Mouse (Mus musculus) spleen, postnatal 4 days (tissue): ENCODE data around the gene Tuba1c.

Experiments used
- DNase-seq, 2 experiments: peaks; one replicate each; pipeline ENCODE4 v3.0.0; 2022; ENCODE audit warnings: low spot score in 2 of 2

Tuba1c gene

GRCm38 (mm10) chr15:99029619-99030584 lies at the start of gene Tuba1c:
Gene Tuba1c (plus strand): TSS chr15:99029891.
- peak; percentile 98 for DNase-seq

DNA sequence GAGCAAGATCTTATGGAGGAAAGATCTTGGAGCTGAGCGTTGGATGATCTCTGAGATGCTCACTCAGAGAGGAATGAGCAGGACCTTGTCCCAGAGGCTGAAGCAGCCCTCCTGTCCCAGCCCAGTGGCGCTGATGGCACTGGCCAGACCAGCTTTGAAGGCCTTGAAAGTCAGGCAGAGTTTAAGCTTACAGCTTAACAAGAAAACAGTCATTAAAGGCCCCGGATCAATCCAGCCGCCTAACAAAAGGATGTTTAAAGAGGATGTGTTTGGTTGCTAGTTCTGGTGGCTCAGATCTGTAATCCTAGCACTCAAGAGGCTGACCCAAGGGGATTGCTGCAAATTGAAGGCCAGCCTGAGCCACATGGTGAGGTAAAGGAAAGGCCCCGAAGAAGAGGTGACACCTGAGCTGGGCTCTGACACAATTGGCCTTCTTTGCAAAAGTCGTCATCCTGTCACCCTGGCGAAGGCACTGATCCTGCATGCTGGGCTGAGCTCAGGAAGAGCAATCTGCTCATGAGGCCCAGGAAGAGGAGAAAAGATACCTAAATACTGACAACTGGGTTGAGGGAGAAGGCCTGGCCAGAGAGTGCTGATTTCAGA lies 49.6 kb upstream of the Tuba1c start:
- no peak for DNase-seq

- DNase-seq = no peak
Observed at GRCm38 (mm10) chr15:98982100-98982499, 47.6 kb upstream of the Tuba1c start.

DNA sequence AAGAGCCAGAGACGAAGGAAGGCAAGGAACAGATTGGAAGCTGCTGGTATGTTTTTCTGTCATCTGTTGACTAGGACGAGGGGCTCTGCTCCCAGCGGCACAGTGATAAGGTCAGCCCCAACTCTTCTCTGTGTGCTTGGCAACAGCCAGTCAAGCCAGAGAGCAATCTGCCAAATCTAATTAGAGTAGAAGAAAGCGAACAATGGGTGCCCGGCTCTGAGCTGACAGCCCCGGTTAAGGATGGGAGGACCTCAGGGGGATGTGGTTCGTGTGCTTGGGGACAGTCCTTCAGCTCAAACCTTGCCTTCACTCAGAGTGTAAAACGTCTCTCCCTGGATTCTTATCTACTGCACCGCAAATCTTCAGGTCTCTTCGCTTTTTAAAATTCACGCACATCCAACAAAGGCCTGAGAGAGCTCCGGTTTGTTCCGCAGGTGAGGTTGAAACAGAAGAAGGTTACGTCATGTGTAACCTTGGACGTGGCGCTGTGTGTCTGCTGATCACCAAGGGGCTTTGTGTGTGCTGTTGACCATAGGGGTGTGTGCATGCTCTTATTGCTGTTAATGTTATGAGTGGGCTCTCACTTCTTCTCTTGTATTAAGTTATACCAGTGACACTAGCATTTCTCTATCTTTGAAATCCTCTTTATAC lies 46.1 kb upstream of the Tuba1c start:
- DNase-seq = no peak

DNA sequence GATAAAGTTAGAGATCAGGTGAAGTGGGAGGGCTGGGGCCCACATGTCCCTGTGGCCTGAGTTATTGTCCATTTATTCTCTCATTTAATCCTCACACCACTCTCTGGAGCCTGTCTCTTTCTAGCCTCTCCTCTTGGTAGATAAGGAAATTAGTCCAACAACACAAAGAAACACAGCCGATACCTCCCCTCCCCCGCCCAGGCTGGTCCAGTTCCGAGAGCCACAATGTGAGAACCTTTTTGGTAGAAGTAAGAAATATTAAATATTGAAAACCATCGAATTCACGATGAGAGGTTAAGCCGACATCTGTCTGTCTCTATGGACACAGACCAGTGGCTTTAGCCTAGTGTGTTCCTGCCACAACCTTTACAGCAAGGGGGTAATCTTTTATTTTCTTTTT lies 45.0 kb upstream of the Tuba1c start:
- DNase-seq = no peak

GRCm38 (mm10) chr15:98985240-98985981 lies 44.3 kb upstream of the Tuba1c start:
- peak; percentile 59 to 84 for DNase-seq

DNA sequence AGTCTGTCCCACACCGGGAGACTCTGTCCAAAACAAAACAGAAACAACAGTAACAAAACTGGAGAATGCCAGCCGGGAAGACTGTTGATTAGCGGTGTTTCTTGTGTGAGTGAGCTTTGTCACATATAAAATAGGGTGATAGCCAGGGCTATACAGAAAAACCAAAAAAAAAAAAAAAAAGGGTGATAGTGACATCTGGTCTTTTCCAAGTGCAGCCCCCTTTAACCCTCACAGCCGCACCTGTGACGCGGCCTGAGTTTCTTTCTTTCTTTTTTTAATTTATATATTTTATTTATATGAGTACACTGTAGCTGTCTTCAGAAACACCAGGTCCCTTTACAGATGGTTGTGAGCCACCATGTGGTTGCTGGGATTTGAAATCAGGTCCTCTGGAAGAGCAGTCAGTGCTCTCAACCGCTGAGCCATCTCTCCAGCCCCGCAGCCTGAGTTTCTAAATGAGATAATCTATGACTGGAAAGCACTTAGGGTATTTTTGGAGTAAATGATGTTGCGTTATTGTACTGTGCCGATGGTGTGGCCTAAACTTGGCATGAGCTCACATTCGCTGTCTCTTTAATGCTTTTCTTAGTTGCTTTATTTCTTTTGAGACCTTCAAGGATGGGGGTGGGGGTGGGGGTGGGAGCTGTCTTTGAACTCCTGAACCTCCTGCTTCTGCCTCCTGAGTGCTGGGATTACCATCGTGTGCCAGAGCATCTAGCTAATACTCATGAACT lies 43.5 kb upstream of the Tuba1c start:
- DNase-seq = no peak

DNA sequence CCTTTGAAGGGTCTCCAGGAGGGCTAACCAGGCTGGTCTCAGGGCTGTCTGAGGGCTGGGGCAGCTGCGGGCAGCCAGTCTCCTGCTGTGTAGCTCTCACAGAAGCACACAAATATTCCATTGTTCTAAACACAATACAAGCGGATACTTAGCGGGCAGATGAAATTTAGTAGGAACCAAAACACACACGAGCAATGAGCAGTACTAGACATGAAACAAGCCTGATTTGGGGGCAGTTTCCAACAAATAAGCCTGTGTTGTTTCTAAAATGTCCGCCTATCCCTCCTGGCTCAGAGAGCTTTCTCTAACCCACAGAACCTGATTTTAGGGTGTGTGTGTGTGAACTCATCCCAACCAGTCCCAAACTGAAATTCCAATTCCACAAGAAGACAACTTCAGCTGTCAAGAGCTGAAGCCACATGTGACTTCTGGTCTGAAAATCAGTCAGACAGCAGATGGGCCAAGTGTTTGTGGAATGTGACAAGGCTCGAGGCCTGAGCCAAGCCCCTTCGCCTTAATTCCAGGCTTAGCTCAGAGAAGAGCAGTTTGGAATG lies 42.5 kb upstream of the Tuba1c start:
- no peak for DNase-seq

GRCm38 (mm10) chr15:98987661-98988181 lies 42.0 kb upstream of the Tuba1c start:
- DNase-seq = no peak

DNA sequence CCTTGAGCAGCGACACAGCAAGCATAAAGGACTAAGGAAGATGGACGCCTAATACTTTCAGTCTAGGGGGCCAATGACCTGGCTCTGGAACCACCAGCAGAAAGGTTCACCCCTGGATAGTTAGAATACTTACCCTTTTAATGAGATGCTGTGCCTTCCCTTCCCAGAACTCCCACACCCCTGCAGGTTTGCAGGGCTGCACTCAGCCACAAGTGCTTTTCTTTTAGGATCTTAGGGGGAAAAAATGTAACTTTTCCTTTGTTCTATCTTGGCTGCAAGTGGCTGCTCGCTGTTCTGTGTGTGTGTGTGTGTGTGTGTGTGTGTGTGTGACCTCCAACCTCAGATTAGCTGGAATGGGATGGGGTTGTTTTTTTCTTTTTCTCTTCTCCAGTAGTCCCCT lies 40.9 kb upstream of the Tuba1c start:
- DNase-seq = no peak

DNA sequence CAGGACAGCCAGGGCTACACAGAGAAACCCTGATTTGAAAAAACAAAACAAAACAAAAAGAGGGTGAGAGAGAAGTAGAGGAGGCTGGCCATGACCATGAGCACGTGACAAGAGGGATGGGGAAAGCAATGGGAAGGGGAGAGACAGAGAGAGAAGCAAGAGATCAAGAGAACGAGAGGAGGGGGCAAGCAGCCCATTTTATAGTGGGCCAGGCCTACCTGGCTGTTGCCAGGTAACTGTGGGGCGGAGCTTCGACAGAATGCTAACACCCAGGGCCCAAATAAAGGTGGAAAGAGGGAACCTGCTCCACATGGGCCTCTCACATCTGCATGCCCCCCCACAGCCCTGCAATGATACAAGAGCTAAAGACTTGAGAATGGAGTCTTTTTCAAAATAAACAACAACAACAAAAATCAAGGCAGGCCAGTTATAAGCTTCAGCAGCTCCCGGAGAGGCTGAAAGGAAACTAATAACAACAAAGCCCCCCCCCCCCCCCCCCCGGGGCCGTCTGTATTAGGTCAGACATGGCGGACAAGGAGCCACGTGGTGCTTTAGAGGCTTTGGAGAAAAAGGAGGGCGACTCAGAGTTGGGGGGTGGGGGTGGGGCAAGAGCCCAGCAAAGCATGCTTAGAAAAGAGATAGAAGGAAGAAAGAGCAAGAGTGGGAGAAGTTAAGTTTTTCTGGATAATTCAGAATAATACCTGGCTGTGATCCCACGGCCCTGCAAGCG lies 39.8 kb upstream of the Tuba1c start:
- DNase-seq = no peak

GRCm38 (mm10) chr15:98990669-98991539 lies 38.8 kb upstream of the Tuba1c start:
- no peak for DNase-seq

DNA sequence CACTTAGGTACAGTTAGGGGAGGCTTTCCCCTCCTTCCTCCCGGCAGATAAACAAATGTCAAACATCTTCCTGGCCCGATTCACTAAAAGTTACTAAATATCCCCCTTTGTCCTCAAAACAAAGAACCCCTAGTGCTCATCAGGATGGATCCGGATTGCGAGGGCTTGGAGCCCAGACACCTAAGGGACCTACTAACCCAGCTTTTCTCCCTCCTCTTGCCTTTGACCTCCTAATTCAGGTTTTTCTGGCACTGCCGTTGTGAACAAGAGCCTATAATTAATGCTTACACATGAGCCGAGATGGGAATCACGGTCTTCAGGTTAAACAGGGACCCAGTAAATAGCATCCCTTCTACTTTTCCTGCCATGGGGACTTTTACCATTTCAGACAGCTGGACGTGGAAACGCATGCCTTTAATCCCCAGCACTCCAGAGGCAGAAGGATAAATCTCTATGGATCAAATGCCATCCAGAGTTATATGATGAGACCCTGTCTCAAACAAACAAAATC lies 38.1 kb upstream of the Tuba1c start:
- no peak for DNase-seq

DNA sequence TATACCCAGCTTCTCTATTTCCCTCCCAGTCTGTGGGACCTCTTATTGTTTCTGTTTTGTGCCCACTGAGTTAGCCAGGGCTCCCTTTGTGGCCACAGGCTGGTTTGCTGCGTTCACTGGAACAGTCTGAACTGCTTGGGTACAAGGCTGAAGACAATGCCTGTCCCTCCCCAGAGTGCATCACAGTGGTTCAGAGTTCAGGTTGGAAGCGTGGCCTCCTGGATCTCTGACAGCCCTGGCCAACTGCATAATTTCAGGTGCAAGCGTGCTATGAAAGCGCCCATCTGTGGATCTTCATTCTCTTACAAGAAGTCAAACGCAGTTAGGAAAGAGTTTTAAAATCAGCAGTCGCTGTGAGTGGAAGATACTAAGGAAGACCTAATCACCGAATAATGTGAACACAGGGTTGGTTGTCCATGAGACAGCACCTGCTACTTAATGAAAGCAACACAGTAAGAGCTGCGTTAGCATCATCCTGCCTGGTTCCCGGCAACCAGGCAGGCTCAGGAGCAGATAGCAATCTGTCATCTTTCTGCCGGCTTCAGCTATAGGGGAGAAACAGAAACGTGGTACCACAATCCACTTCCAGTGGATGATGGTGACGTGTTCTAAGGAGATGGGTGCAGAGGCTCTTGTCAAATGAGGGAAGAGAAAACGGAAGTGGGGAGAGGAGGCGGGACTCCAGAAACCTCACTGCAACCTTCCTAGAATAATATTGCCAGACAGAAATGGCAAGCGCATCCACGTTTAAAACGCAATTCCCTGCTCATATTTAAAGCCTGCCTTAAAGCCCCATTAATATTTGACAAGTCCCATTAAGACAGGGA lies 37.4 kb upstream of the Tuba1c start:
- peak; percentile 30 to 63 for DNase-seq

GRCm38 (mm10) chr15:98993093-98993793 lies 36.4 kb upstream of the Tuba1c start:
- peak; percentile 94 to 99 for DNase-seq

GRCm38 (mm10) chr15:98993865-98994264 lies 35.8 kb upstream of the Tuba1c start:
- DNase-seq = peak; percentile 88 to 97

DNA sequence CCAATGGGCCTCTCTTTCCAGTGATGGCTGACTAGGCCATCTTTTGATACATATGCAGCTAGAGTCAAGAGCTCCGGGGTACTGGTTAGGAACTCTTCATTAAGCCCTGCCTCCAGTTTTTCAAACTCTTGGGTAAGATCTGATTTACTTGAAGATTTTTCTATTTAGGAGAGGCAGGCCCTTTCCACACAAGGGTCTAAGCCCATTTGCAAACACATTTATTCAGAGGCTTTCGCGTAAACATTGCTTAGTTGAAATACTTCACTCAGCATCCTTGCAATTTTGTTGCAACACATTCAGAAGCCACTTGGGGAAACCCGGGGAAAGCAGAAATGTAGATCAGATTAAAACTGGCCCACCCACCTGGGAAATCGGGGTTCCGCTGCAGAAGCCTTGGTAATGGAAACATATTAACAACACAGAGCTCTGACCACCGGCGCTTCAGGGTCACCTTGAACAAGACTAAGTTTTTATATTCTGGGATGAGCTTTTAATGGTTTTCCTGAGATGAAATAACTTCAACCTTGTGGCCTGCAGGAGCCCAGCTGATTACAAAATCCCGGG lies 34.7 kb upstream of the Tuba1c start:
- no peak for DNase-seq
